Mouse (Mus musculus) B cell, adult 2 months (primary cell): ENCODE results near the gene Dvl3.

Source experiments
- DNase-seq, 2 experiments: peaks; one replicate each; pipeline ENCODE4 v3.0.0; 2022

The Dvl3 gene

GRCm38 (mm10) chr16:20548096-20548948, 31.5 kb downstream of the Dvl3 start, which contains the start of gene Abcf3:
Gene Abcf3, plus strand, starts transcription at chr16:20548577.
- DNase-seq, result peak; percentile 97 to 98

GRCm38 (mm10) chr16:20549161-20549560, 32.4 kb downstream of the Dvl3 start:
- DNase-seq, result no peak

GRCm38 (mm10) chr16:20551691-20552090, 34.9 kb downstream of the Dvl3 start:
- no peak for DNase-seq

GRCm38 (mm10) chr16:20552594-20552993, 35.8 kb downstream of the Dvl3 start:
- DNase-seq, result no peak

- no peak for DNase-seq
Observed at GRCm38 (mm10) chr16:20555000-20555399, 38.2 kb downstream of the Dvl3 start.

GRCm38 (mm10) chr16:20557381-20557780, 40.6 kb downstream of the Dvl3 start:
- no peak for DNase-seq

- no peak for DNase-seq
Observed at GRCm38 (mm10) chr16:20565075-20565474, 48.3 kb downstream of the Dvl3 start.
